In genomic region chr5:97325831-97326230, GRCm38 (mm10) we compare ENCODE assay signal across 32 mouse cellular contexts.
"Had no signal": no experiment of that assay in that cellular context is flagged by ENCODE, and none has a peak within 500 bp of the region (broad histone marks: within the 10 kb centered on the region; RNA-seq: fewer than 3 reads in every experiment).

No protein-coding gene starts in this region.

- ATAC-seq: liver, embryonic 12.5 days; liver, postnatal 0 days; lung, postnatal 0 days; midbrain, embryonic 13.5 days; midbrain, embryonic 15.5 days; midbrain, embryonic 16.5 days had no signal

- H3K27me3 ChIP-seq: limb, embryonic 12.5 days; limb, embryonic 13.5 days; limb, embryonic 15.5 days; liver, embryonic 12.5 days; liver, embryonic 13.5 days; liver, embryonic 15.5 days; lung, embryonic 15.5 days; megakaryocyte, embryonic 14.5 days; midbrain, embryonic 12.5 days; midbrain, embryonic 13.5 days; midbrain, embryonic 15.5 days; neural tube, embryonic 12.5 days; neural tube, embryonic 13.5 days had no signal

- H3K4me3 ChIP-seq: left cerebral cortex, adult 2 months; limb, embryonic 10.5 days; limb, embryonic 12.5 days; limb, embryonic 13.5 days; limb, embryonic 15.5 days; liver, embryonic 12.5 days; liver, embryonic 13.5 days; liver, embryonic 15.5 days; lung, embryonic 15.5 days; megakaryocyte, embryonic 14.5 days; midbrain, embryonic 10.5 days; midbrain, embryonic 12.5 days; midbrain, embryonic 13.5 days; midbrain, embryonic 15.5 days; myocyte; neural tube, embryonic 12.5 days; neural tube, embryonic 13.5 days had no signal

- H3K9ac ChIP-seq: limb, embryonic 12.5 days; limb, embryonic 13.5 days; limb, embryonic 15.5 days; liver, embryonic 12.5 days; liver, embryonic 13.5 days; liver, embryonic 14.5 days; liver, embryonic 15.5 days; liver, postnatal 0 days; lung, embryonic 14.5 days; lung, embryonic 15.5 days; midbrain, embryonic 12.5 days; midbrain, embryonic 13.5 days; midbrain, embryonic 15.5 days; neural tube, embryonic 12.5 days; neural tube, embryonic 13.5 days had no signal

- H3K27ac ChIP-seq: left cerebral cortex, adult 2 months; limb, embryonic 10.5 days; limb, embryonic 12.5 days; limb, embryonic 13.5 days; limb, embryonic 15.5 days; liver, embryonic 12.5 days; liver, embryonic 13.5 days; liver, embryonic 14.5 days; liver, embryonic 15.5 days; lung, embryonic 15.5 days; macrophage; midbrain, embryonic 10.5 days; midbrain, embryonic 12.5 days; midbrain, embryonic 13.5 days; midbrain, embryonic 15.5 days; neural tube, embryonic 12.5 days; neural tube, embryonic 13.5 days had no signal

- H3K36me3 ChIP-seq: limb, embryonic 10.5 days; limb, embryonic 12.5 days; limb, embryonic 13.5 days; limb, embryonic 15.5 days; liver, embryonic 12.5 days; liver, embryonic 13.5 days; liver, embryonic 15.5 days; lung, embryonic 15.5 days; midbrain, embryonic 10.5 days; midbrain, embryonic 12.5 days; midbrain, embryonic 13.5 days; midbrain, embryonic 15.5 days; neural tube, embryonic 12.5 days; neural tube, embryonic 13.5 days had no signal

- DNase-seq: liver; liver, embryonic 13.5 days; liver, postnatal 0 days; lung, adult 18-20 months; lung, adult 2 months; lung, embryonic 14.5 days; lung, postnatal 10 days; lung, postnatal 14 days; lung, postnatal 36 days; lung, postnatal 4 days had no signal

- H3K9me3 ChIP-seq: limb, embryonic 10.5 days; limb, embryonic 12.5 days; limb, embryonic 13.5 days; limb, embryonic 15.5 days; liver, embryonic 12.5 days; liver, embryonic 13.5 days; liver, embryonic 15.5 days; lung, embryonic 15.5 days; megakaryocyte, embryonic 14.5 days; midbrain, embryonic 10.5 days; midbrain, embryonic 12.5 days; midbrain, embryonic 13.5 days; midbrain, embryonic 15.5 days; neural tube, embryonic 12.5 days; neural tube, embryonic 13.5 days had no signal

- H3K4me2 ChIP-seq: limb, embryonic 12.5 days; limb, embryonic 13.5 days; limb, embryonic 15.5 days; liver, embryonic 11.5 days; liver, embryonic 12.5 days; liver, embryonic 13.5 days; liver, embryonic 15.5 days; lung, embryonic 14.5 days; lung, embryonic 15.5 days; midbrain, embryonic 11.5 days; midbrain, embryonic 12.5 days; midbrain, embryonic 13.5 days; midbrain, embryonic 15.5 days; neural tube, embryonic 12.5 days; neural tube, embryonic 13.5 days had no signal

- H3K4me1 ChIP-seq: limb, embryonic 10.5 days; limb, embryonic 12.5 days; limb, embryonic 13.5 days; limb, embryonic 15.5 days; liver, embryonic 12.5 days; liver, embryonic 13.5 days; liver, embryonic 15.5 days; megakaryocyte, embryonic 14.5 days; midbrain, embryonic 12.5 days; midbrain, embryonic 13.5 days; midbrain, embryonic 15.5 days; neural tube, embryonic 12.5 days; neural tube, embryonic 13.5 days had no signal
